10 mouse cellular contexts compared by ENCODE assay signal in the genomic region with DNA sequence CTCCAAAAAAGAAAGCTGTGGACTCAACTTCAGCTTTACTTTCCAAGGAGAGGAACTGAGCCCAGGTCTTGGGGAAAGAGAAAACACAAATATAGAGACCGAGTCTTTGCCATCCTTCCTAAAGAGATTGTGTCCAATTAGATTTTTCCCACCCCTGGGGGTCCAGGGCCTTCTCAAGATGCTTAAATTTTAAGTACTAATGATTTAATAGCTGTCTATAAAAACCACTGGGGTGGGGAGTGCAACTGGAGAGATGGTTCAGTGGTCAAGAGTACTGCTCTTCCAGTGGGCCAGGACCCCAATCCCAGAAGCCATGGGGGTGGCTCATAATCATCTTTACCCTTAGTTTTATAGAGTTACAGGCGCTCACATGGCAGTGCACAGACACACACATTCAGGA. TPM values are rescaled to one million over a fixed set of nuclear protein-coding genes. Genes with fewer than 3 reads are reported as not detected.
DNase-seq lines count a peak whose midpoint lies in the region; ATAC-seq and TF ChIP-seq lines count a peak whose summit lies in the region.
"Had no signal": no experiment of that assay in that cellular context is flagged by ENCODE, and none has a peak within 500 bp of the region (broad histone marks: within the 10 kb centered on the region; RNA-seq: fewer than 3 reads in every experiment).

No protein-coding gene starts in this region.

- 98% methylated on average over 2 of the region's 2 CpGs for WGBS in hindbrain, embryonic 14.5 days
- WGBS in midbrain, embryonic 13.5 days = 94% methylated on average over 2 of the region's 2 CpGs

- peak overlapping the region; percentile 81 for H3K4me2 ChIP-seq in hindbrain, embryonic 14.5 days (replicated peaks)
- H3K4me2 ChIP-seq in midbrain, embryonic 13.5 days (replicated peaks) = peak overlapping the region; percentile 82

- ATAC-seq in hindbrain, embryonic 14.5 days (ENCODE audit: low FRiP score) = no peak
- no peak for ATAC-seq in midbrain, embryonic 13.5 days
- ATAC-seq in megakaryocyte-erythroid progenitor cell, adult 5-6 weeks (replicated peaks; ENCODE audit: low FRiP score, low TSS enrichment, poor library complexity, severe bottlenecking) = no peak
- ATAC-seq: Patski had no signal

- no peak for DNase-seq in gastrocnemius, adult 2 months
- DNase-seq in gastrocnemius, postnatal 25 days = no peak
- no peak for DNase-seq in layer of hippocampus, adult 2 months (ENCODE audit: low spot score in 2 of 2)
- DNase-seq in layer of hippocampus, postnatal 25 days (ENCODE audit: extremely low spot score in 1 of 2, low spot score in 1 of 2) = no peak
- DNase-seq in hindbrain, embryonic 14.5 days (ENCODE audit: low spot score) = no peak
- no peak for DNase-seq in ovary, postnatal 14 days (ENCODE audit: low spot score)

- no peaks in the 10 kb centered on the region for H3K27me3 ChIP-seq in hindbrain, embryonic 14.5 days (ENCODE audit: control insufficient read depth, insufficient read depth, low read length)
- no peaks in the 10 kb centered on the region for H3K27me3 ChIP-seq in midbrain, embryonic 13.5 days
- H3K27me3 ChIP-seq: Patski had no signal

- H3K4me1 ChIP-seq in hindbrain, embryonic 14.5 days (replicated peaks; ENCODE audit: control insufficient read depth, insufficient read depth, low read length) = peaks cover 16% of the 10 kb centered on the region
- H3K4me1 ChIP-seq in midbrain, embryonic 13.5 days (replicated peaks) = peaks cover 41% of the 10 kb centered on the region

- intact Hi-C loops in gastrocnemius, adult 2 months (cut with DNase I) = loop anchor here (2.0 kb wide), 2 partner anchors 84 to 146 kb away; no protein-coding TSS in a partner anchor

- peak overlapping the region; percentile 80; the same call in 1 of the 2 replicates for H3K9ac ChIP-seq in hindbrain, embryonic 14.5 days
- peak overlapping the region; percentile 71; the same call in 1 of the 2 replicates for H3K9ac ChIP-seq in midbrain, embryonic 13.5 days (replicated peaks)

- H3K4me3 ChIP-seq in gastrocnemius, adult 2 months = peak overlapping the region; percentile 90
- peak overlapping the region; percentile 80 for H3K4me3 ChIP-seq in layer of hippocampus, adult 2 months
- H3K4me3 ChIP-seq in hindbrain, embryonic 14.5 days (replicated peaks; ENCODE audit: low read length) = no peak overlapping the region
- H3K4me3 ChIP-seq in midbrain, embryonic 13.5 days (replicated peaks) = peak overlapping the region; percentile 56

- H3K36me3 ChIP-seq in hindbrain, embryonic 14.5 days (replicated peaks; ENCODE audit: control insufficient read depth, insufficient read depth) = peaks cover 15% of the 10 kb centered on the region
- H3K36me3 ChIP-seq in midbrain, embryonic 13.5 days = peaks cover 17% of the 10 kb centered on the region

- peak overlapping the region; percentile 99; the same call in 1 of the 2 replicates for H3K27ac ChIP-seq in gastrocnemius, adult 2 months
- no peak overlapping the region for H3K27ac ChIP-seq in layer of hippocampus, adult 2 months
- no peak overlapping the region for H3K27ac ChIP-seq in hindbrain, embryonic 14.5 days
- H3K27ac ChIP-seq in midbrain, embryonic 13.5 days = no peak overlapping the region

- TF ChIP-seq CTCF in gastrocnemius, adult 2 months (IDR thresholded peaks at IDR 0.05) = no peak
- no peak for TF ChIP-seq CTCF in layer of hippocampus, adult 2 months (conservative IDR thresholded peaks at IDR 0.05)

- H3K9me3 ChIP-seq in hindbrain, embryonic 14.5 days (ENCODE audit: control insufficient read depth, low read length) = no peaks in the 10 kb centered on the region
- H3K9me3 ChIP-seq in midbrain, embryonic 13.5 days = no peaks in the 10 kb centered on the region

RNA-seq across cellular contexts. Expression of gene Akap8l, which starts 2.0 kb away (rescaled TPM):
- total RNA-seq in gastrocnemius, adult 2 months (2021) = 10 to 100 TPM; 34.5 to 43.4 TPM
- total RNA-seq in gastrocnemius, postnatal 25 days (2021) = 10 to 100 TPM; 26.0 to 33.3 TPM
- 100 to 1,000 TPM; 220 to 238 TPM for total RNA-seq in layer of hippocampus, adult 2 months (2021)
- 100 to 1,000 TPM; 140 to 197 TPM for total RNA-seq in layer of hippocampus, postnatal 25 days (2021)
- polyA plus RNA-seq in hindbrain, embryonic 14.5 days (2014; fragmentation: Nextera tagmentation; extraction: Ambion mirVana) = 111 and 121 TPM in 2 replicates
- polyA plus RNA-seq in midbrain, embryonic 13.5 days (2015; fragmentation: Nextera tagmentation; extraction: Ambion mirVana) = 138 and 168 TPM in 2 replicates
- total RNA-seq in megakaryocyte-erythroid progenitor cell, adult 5-6 weeks (2014; fragmentation: Nextera tagmentation) = 87.7 and 107 TPM in 2 replicates
- 154 and 167 TPM in 2 replicates for total RNA-seq in megakaryocyte-erythroid progenitor cell, adult 5-6 weeks (2017)

RNA-seq across cellular contexts. Expression of gene Akap8, which starts 27.4 kb away (rescaled TPM):
- total RNA-seq in gastrocnemius, adult 2 months (2021) = 10 to 100 TPM; 33.2 to 40.2 TPM
- total RNA-seq in gastrocnemius, postnatal 25 days (2021) = 10 to 100 TPM; 28.2 to 37.0 TPM
- 100 to 1,000 TPM in 1 of 2 experiments, 10 to 100 TPM in 1; 99.2 to 112 TPM for total RNA-seq in layer of hippocampus, adult 2 months (2021)
- total RNA-seq in layer of hippocampus, postnatal 25 days (2021) = 10 to 100 TPM; 68.1 to 92.0 TPM
- 41.8 and 46.2 TPM in 2 replicates for polyA plus RNA-seq in hindbrain, embryonic 14.5 days (2014; fragmentation: Nextera tagmentation; extraction: Ambion mirVana)
- polyA plus RNA-seq in midbrain, embryonic 13.5 days (2015; fragmentation: Nextera tagmentation; extraction: Ambion mirVana) = 116 and 121 TPM in 2 replicates
- 124 and 135 TPM in 2 replicates for total RNA-seq in megakaryocyte-erythroid progenitor cell, adult 5-6 weeks (2014; fragmentation: Nextera tagmentation)
- total RNA-seq in megakaryocyte-erythroid progenitor cell, adult 5-6 weeks (2017) = 208 and 214 TPM in 2 replicates

RNA-seq across cellular contexts. Expression of gene Wiz, which starts 40.8 kb away (rescaled TPM):
- 10 to 100 TPM; 13.0 to 13.7 TPM for total RNA-seq in gastrocnemius, adult 2 months (2021)
- total RNA-seq in gastrocnemius, postnatal 25 days (2021) = 10 to 100 TPM; 10.9 TPM
- 10 to 100 TPM; 55.0 to 57.2 TPM for total RNA-seq in layer of hippocampus, adult 2 months (2021)
- total RNA-seq in layer of hippocampus, postnatal 25 days (2021) = 10 to 100 TPM; 48.3 to 57.7 TPM
- polyA plus RNA-seq in hindbrain, embryonic 14.5 days (2014; fragmentation: Nextera tagmentation; extraction: Ambion mirVana) = 45.9 and 47.5 TPM in 2 replicates
- 33.7 and 36.4 TPM in 2 replicates for polyA plus RNA-seq in midbrain, embryonic 13.5 days (2015; fragmentation: Nextera tagmentation; extraction: Ambion mirVana)
- total RNA-seq in megakaryocyte-erythroid progenitor cell, adult 5-6 weeks (2014; fragmentation: Nextera tagmentation) = 53.4 and 63.4 TPM in 2 replicates
- total RNA-seq in megakaryocyte-erythroid progenitor cell, adult 5-6 weeks (2017) = 6.1 and 6.9 TPM in 2 replicates

RNA-seq across cellular contexts. Expression of gene Rasal3, which starts 55.0 kb away (rescaled TPM):
- total RNA-seq in gastrocnemius, adult 2 months (2021) = under 1 TPM; 0.06 to 0.31 TPM
- under 1 TPM in 1 of 2 experiments, not detected in 1; 0.27 TPM for total RNA-seq in gastrocnemius, postnatal 25 days (2021)
- 1 to 10 TPM; 2.9 to 4.6 TPM for total RNA-seq in layer of hippocampus, adult 2 months (2021)
- 1 to 10 TPM; 2.9 to 3.4 TPM for total RNA-seq in layer of hippocampus, postnatal 25 days (2021)
- polyA plus RNA-seq in hindbrain, embryonic 14.5 days (2014; fragmentation: Nextera tagmentation; extraction: Ambion mirVana) = 0.62 and 0.80 TPM in 2 replicates
- polyA plus RNA-seq in midbrain, embryonic 13.5 days (2015; fragmentation: Nextera tagmentation; extraction: Ambion mirVana) = 0.54 TPM in 2 replicates
- total RNA-seq in megakaryocyte-erythroid progenitor cell, adult 5-6 weeks (2014; fragmentation: Nextera tagmentation) = 49.4 and 57.4 TPM in 2 replicates
- total RNA-seq in megakaryocyte-erythroid progenitor cell, adult 5-6 weeks (2017) = 19.9 and 20.8 TPM in 2 replicates
- total RNA-seq: gastrocnemius, adult 8-10 months had no signal
- polyA plus RNA-seq: Patski had no signal
